Mouse (Mus musculus) megakaryocyte, adult 5-6 weeks (primary cell): ENCODE results near the gene B4galnt1. TPM values are rescaled to one million over a fixed set of nuclear protein-coding genes. Genes with fewer than 3 reads are reported as not detected.

Source experiments
- ATAC-seq: 2 replicates; pipeline ENCODE4 v1.8.0; 2016; ENCODE audit warnings: mild to moderate bottlenecking, inconsistent platforms; ENCODE audit not compliant: poor library complexity, severe bottlenecking
- total RNA-seq, 2 experiments: library from RNA; stranded (forward) in 1 of 2; stranded (reverse) in 1 of 2; fragments of 153-499, 151-499 nt in 1 of 2; fragments of 221-1000, 200-1000 nt in 1 of 2; gene quantifications; 2 replicates each; pipeline versions ENCODE4 v1.2.3 to v1.2.4; 2015 to 2017

B4galnt1 gene
- total RNA-seq, 2 experiments from 2014 or later: 67.7 to 113 TPM

DNA sequence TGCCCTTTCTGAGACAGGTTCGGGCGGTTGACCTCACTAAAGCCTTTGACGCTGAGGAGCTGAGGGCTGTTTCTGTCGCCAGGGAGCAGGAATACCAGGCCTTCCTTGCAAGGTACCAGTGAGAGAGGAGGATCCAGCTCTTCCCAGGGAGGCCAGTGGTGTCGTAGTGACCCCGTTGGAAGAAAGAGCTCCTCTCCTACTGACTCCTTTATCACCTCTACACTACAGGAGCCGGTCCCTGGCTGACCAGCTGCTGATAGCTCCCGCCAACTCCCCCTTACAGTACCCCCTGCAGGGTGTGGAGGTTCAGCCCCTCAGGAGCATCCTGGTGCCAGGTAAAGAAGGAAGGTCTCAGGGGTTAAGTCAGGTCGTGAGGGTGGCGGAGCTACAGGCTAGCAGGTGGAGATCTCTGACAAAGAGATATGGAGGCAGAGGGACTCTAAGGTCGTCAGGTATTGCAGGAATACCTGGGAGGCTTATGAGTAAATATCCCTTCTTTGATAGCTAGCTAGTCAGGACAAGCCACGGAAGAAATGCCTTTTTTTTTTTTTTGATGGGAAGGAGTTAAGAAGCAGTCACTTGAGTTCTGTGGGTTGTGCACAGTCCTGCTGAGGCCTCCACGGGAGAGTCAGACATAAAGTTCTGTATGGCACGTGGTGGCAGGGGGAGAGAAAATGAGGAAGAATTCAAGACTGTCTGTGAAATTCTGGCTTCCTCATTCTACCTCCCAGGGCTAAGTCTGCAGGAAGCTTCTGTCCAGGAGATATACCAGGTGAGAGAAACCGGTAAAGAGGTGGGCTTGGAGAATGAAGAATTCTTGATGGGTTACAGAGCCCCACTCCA is 2.0 kb downstream of the B4galnt1 start:
- ATAC-seq: peak; percentile 15; the same call in 1 of the 2 replicates

DNA sequence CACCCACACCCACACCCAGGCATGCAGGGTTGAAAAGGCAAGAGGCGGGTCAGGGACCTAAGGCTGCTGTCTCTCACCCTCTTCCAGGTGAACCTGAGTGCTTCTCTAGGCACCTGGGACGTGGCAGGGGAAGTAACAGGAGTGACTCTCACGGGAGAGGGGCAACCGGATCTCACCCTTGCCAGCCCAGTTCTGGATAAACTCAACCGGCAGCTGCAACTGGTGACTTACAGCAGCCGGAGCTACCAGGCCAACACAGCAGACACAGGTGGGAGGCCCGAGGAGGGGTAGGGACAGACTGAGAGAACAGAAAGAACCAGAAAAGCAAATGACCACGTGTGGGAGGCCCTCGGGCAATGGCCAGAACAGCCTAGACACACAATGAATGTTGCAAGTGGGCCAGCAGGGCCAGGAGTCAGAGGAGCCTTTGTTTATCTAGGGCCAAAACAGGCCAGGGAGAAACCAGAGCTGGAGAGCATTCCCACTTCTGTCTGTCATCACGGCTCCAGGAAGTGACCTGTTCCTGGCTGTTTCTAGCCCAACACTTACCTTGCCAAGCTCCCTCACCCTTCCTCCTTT is 2.7 kb downstream of the B4galnt1 start:
- no peak for ATAC-seq

DNA sequence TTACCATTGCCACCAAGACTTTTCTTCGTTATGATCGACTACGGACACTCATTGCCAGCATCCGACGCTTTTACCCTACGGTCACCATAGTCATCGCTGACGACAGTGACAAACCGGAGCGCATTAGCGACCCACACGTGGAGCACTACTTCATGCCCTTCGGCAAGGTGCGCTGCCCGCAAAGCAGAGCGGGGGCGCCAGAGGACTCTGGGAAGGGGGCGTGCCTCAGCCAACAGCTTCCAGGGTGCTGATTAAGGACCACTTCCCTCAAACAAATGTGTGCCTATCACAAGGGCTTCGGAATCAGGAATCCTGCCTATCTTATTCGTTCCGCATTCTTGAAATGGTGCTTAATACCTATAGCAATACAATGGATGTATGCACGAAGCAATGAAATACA is 5.0 kb downstream of the B4galnt1 start:
- no peak for ATAC-seq

DNA sequence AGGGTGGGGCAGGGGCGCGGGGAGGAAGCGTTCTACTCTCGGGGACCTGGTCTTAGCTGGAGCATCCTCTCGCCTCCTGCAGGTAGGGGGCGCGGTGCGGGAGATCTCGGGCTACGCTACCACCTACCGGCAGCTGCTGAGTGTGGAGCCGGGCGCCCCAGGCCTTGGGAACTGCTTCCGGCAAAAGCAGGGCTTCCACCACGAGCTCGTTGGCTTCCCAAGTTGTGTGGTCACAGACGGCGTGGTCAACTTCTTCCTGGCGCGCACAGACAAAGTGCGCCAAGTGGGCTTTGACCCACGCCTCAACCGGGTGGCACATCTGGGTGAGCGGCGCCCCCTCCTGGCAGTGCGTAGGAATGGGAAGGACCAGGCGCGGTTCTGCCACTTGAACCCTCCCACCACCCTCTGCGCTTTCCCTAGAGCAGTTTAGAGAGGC is 5.8 kb downstream of the B4galnt1 start:
- peak; percentile 79 for ATAC-seq

DNA sequence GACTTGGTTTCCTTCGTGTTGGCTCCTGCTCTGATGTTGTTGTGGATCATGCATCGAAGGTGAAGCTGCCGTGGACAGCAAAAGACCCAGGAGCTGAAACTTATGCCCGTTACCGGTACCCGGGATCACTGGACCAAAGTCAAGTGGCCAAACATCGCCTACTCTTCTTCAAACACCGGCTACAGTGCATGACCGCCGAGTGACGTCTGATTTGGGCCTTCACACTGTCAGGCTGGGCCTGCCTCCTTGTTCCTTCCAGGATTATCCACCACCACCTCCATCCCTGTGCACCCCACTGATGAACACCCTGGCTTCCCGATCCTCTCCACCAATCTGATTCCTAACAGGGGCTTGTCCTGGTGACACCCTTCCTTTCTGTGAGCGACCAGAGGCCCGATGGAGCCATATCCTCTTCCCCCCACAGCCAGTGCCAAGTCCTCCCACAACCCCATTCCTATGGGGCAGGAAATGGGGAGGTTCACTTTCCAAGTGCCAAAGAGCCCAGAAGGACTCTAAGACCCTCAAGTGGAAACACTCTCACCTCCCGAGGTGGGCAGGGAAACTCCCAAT is 6.7 kb downstream of the B4galnt1 start:
- no peak for ATAC-seq

DNA sequence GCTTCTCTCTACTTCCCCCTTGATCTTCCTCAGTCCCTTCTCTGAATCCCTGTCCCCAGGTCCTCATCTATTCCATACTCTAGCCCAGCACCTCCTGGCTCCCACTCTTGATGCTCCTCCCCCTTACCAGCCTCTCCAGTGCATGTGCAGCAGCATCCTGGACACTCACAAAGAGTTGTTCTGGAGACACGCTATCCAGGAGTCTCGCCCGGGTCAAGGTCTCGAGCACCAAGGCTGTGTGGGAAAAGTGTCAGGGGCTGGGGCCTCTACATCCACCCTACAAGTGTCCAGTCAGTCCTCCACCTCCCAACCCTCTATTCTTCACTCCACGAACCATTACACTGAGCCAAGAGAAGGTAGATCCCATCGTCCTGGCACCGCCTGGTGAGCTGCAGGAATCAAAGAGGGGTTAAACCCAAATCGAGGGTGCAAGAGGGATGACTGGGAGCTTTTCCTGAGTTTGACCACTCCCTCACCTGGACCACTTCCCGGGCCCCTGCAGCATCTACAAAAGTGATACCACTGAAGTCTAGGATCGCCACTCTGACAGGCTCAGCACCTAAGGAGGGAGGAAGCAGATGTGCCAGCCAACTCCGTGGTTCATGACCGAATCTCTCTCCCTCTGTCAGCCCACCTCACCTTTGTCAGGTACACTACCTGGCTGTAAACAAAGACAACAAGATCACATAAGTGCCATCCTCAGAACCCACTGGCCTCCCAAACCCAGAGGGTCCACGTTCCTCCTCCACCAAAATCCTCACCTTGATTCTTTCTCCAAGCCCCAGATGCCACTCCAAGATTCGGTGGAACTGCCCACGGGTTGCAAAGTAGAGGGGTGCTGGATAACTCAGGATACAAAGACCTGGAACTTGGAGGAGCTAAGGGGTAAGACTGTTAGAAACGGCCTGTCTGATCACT is 8.4 kb downstream of the B4galnt1 start:
- ATAC-seq: no peak

- ATAC-seq: no peak
These were observed 9.1 kb downstream of the B4galnt1 start for GRCm38 (mm10) chr10:127174170-127174569.

DNA sequence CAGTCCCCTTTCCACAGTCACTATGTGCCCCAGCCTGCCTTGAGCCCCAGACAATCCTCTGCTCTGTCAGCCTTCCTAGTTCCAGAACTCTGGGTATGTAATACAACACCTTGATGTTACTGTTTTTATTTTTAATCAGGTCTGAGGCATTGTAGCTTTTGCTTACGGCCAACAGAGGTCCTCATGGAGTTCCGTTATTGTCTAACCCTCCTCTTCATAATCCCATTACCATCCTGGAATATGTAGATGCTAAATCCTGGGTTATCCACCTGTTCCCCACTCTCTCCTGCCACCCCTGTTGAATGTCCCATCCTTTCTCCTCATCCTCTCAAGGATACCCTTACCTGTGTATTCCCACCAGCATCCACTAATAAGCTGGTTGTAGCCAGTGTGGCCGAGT is 11.2 kb downstream of the B4galnt1 start:
- no peak for ATAC-seq

DNA sequence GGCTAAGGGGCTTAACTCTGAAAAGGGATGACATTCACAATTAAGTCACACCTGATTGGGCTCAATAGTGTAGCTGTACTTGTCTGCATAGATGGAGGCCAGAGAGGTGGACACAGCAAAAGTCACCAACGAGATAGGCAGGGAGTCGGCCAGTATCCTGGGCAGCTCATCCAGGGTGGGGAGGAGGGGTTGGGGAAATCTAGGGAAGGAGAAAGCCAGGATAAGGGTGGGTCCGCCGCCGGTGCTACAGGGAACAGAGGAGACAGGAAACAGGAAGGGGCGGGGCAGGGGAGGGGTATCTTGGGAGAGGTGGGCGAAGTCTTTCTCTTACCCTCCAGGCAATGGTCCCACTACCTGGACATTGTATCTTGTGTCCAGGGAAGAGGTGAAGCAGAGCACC is 11.7 kb downstream of the B4galnt1 start:
- ATAC-seq: no peak

GRCm38 (mm10) chr10:127177235-127177634 is 12.2 kb downstream of the B4galnt1 start:
- ATAC-seq: no peak

DNA sequence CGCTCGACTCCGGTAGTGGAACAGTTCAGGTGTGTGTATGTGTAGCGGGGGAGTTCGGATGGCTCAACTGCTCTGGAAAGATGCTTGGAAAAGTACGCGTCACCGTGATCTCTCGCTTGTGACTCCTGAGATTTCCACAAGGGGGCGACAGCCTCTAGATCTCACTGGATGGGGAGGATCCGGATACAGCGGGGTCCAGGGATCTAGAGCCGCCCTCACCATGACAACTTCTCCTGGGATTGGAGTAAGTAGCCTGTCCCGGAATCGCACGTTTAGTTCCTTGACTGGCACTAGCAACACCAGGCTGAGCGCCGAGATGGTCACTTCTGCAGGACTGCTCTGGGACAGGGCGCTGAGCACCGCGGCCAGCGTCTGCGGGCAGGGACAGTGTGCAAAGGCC is 12.7 kb downstream of the B4galnt1 start:
- ATAC-seq: peak; percentile 79

DNA sequence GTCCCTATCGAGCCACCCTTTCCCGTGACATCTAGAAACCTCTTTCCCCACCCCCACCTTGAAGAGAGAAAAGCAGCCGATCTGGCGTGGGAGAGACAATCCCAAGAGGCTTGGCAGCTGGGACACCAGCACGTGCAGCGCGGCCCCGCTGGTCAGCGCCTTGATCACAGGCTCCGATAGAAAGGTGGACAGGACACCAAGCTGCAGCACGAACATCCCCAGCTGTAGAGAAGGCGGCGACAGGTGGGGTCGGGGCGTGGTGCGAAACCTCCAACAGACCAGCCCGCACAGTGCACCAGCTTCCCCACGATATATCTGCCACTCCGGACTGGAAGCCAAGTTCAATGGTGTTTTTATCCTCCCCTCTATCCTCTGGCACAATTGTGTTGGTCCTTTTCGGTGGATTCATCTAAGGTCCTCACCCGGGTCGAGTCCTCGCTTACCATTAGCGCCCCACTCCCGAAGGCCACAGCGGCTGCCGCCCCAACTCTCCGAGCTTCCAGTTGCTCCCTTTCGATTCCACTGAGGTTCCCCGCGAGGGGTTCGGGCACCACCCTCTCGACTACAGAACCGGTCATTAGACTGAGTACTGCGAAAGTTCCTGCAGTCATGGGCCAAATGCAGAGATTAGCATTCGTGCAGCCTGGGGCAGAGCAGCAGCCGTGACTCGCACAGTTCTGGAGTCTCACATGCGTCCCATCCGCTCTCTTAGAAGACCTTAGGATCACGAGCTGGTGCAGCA is 13.4 kb downstream of the B4galnt1 start:
- peak; percentile 13; the same call in 1 of the 2 replicates for ATAC-seq

- ATAC-seq: no peak
These were observed 15.1 kb downstream of the B4galnt1 start, which contains the start of gene Slc26a10 for GRCm38 (mm10) chr10:127179871-127180694. Gene Slc26a10, minus strand, starts transcription at chr10:127180645.

DNA sequence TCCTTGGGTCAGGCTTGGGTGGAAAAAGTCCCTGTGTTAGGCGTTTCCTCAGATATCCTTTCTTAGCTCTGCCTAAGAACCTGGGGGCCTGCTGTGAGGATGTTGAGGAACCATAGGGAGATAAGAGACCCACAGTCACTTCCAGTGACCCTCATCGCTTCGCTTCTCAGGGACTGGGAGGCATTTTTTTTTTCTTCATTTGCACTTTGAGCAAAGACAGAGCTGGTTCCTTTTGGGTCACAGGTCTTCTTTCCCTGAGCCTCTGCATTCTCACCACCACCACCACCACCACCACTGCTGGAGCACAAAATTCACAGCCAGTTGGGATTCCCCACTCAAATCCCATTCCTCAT is 15.6 kb downstream of the B4galnt1 start:
- ATAC-seq: no peak

GRCm38 (mm10) chr10:127181566-127181965 is 16.5 kb downstream of the B4galnt1 start:
- ATAC-seq: no peak

DNA sequence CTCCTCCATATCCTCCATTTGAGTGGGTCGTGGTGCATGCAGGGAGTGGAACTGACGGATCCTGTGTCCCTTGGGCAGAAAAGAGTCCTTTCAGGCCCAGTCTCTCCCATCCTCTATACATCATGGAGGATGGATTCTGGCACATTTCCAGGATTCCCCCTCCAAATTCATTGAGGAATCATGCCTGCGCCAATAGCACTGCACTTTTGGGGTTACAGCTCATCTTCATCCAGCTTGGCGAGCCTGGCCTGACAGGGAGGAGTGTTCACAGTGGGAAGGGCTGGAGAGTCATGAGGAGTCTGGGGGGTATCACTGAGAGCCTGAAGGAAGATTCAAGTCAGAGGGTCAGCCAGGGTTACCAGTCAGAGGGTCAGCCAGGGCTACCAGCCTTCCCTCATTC is 17.6 kb downstream of the B4galnt1 start:
- ATAC-seq: no peak

- no peak for ATAC-seq
These were observed 18.7 kb downstream of the B4galnt1 start for GRCm38 (mm10) chr10:127183759-127184158.

- no peak for ATAC-seq
These were observed 20.1 kb downstream of the B4galnt1 start for GRCm38 (mm10) chr10:127185101-127185500.

GRCm38 (mm10) chr10:127185506-127185905 is 20.5 kb downstream of the B4galnt1 start:
- no peak for ATAC-seq
